Mouse (Mus musculus): ENCODE measurements around the gene Morc2a. TPM values are rescaled to one million over a fixed set of nuclear protein-coding genes. Genes with fewer than 3 reads are reported as not detected.

Morc2a gene
- polyA plus RNA-seq, 1 experiment: 41.8 TPM

DNA sequence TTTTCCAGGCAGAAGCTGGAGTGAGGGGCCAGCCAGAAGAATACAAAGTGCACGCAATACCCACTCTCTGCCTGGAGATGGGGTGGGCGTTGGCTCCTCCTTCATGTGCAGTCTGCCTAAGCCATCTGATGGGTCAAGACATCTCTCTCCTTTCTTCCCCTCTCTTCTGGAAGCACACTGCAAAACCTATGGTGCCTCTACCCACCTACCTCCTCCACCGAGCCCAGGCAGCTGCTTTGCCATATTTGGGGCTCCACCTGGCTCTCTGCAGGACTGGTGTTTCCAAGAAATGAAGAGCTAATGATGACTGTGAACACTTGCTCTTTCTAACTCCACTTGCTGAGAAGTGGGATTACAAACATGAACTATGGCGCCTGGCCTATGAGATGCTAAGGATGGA is 82.5 kb downstream of the Morc2a start:
- no peak for TF ChIP-seq POLR2A (IDR thresholded peaks at IDR 0.05; ENCODE audit: insufficient read depth, low read length)
- no peak for TF ChIP-seq EP300 (IDR thresholded peaks at IDR 0.05; ENCODE audit: insufficient read depth, low read depth, low read length)
- TF ChIP-seq CTCF (IDR thresholded peaks at IDR 0.05; ENCODE audit: low read depth, low read length): no peak
- no peak overlapping the region for H3K4me3 ChIP-seq (ENCODE audit: low read depth, low read length)

GRCm38 (mm10) chr11:3733933-3734636 is 85.1 kb downstream of the Morc2a start:
- Histone ChIP-seq H3K4me1 (ENCODE audit: control insufficient read depth, insufficient read depth, low read length) (no peaks in the 10 kb centered on the region), H3K4me3 (ENCODE audit: low read depth, low read length) (no peak overlapping the region), H3K27me3 (ENCODE audit: control insufficient read depth, insufficient read depth, low read length, poor library complexity, severe bottlenecking) (no peaks in the 10 kb centered on the region), H3K36me3 (ENCODE audit: control insufficient read depth, insufficient read depth, low read length, poor library complexity, severe bottlenecking) (no peaks in the 10 kb centered on the region), H3K9ac (ENCODE audit: low read depth, poor library complexity, severe bottlenecking) (no peak overlapping the region), H3K9me3 (replicated peaks; ENCODE audit: control insufficient read depth, insufficient read depth, low read length, poor library complexity, severe bottlenecking) (no peaks in the 10 kb centered on the region), H3K27ac (ENCODE audit: insufficient read depth, low read length) (no peak overlapping the region)
- TF ChIP-seq EP300 (IDR thresholded peaks at IDR 0.05; ENCODE audit: insufficient read depth, low read depth, low read length) (no peak), CTCF (IDR thresholded peaks at IDR 0.05; ENCODE audit: low read depth, low read length) (no peak), POLR2A (IDR thresholded peaks at IDR 0.05; ENCODE audit: insufficient read depth, low read length) (no peak)

More for the DNA sequence above, 82.5 kb downstream of the Morc2a start:
- no peaks in the 10 kb centered on the region for H3K36me3 ChIP-seq (ENCODE audit: control insufficient read depth, insufficient read depth, low read length, poor library complexity, severe bottlenecking)
- no peak overlapping the region for H3K9ac ChIP-seq (ENCODE audit: low read depth, poor library complexity, severe bottlenecking)
- no peaks in the 10 kb centered on the region for H3K4me1 ChIP-seq (ENCODE audit: control insufficient read depth, insufficient read depth, low read length)
- H3K27ac ChIP-seq (ENCODE audit: insufficient read depth, low read length): no peak overlapping the region
- no peaks in the 10 kb centered on the region for H3K9me3 ChIP-seq (replicated peaks; ENCODE audit: control insufficient read depth, insufficient read depth, low read length, poor library complexity, severe bottlenecking)
- no peaks in the 10 kb centered on the region for H3K27me3 ChIP-seq (ENCODE audit: control insufficient read depth, insufficient read depth, low read length, poor library complexity, severe bottlenecking)

- TF ChIP-seq EP300 (IDR thresholded peaks at IDR 0.05; ENCODE audit: insufficient read depth, low read depth, low read length) (no peak), POLR2A (IDR thresholded peaks at IDR 0.05; ENCODE audit: insufficient read depth, low read length) (no peak), CTCF (IDR thresholded peaks at IDR 0.05; ENCODE audit: low read depth, low read length) (no peak)
- H3K27me3 ChIP-seq (ENCODE audit: control insufficient read depth, insufficient read depth, low read length, poor library complexity, severe bottlenecking): no peaks in the 10 kb centered on the region
- no peak overlapping the region for H3K27ac ChIP-seq (ENCODE audit: insufficient read depth, low read length)
- H3K9ac ChIP-seq (ENCODE audit: low read depth, poor library complexity, severe bottlenecking): no peak overlapping the region
- no peak overlapping the region for H3K4me3 ChIP-seq (ENCODE audit: low read depth, low read length)
- no peaks in the 10 kb centered on the region for H3K4me1 ChIP-seq (ENCODE audit: control insufficient read depth, insufficient read depth, low read length)
- no peaks in the 10 kb centered on the region for H3K36me3 ChIP-seq (ENCODE audit: control insufficient read depth, insufficient read depth, low read length, poor library complexity, severe bottlenecking)
- H3K9me3 ChIP-seq (replicated peaks; ENCODE audit: control insufficient read depth, insufficient read depth, low read length, poor library complexity, severe bottlenecking): no peaks in the 10 kb centered on the region
Observed at GRCm38 (mm10) chr11:3735715-3736114, 86.7 kb downstream of the Morc2a start.

DNA sequence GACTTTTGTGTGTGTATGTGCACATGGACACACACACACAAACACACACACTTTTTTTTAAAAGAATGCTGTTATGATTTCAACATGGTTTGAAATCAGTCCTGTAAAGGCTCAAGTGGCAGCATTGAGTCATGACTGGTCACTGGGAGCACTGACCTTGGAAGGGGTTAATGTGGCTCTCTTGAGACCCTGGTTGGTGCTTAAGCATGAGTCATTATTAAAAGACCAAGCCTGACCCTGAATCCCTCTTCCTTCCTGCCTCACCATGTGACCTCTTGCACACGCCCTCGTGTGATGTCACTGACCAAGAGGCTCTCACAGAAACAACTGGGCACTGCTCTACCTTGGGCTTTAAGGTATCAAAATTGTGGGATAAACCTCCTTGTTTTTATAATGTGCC is 89.8 kb downstream of the Morc2a start:
- no peak overlapping the region for H3K4me3 ChIP-seq (ENCODE audit: low read depth, low read length)

More for the DNA sequence above, 89.8 kb downstream of the Morc2a start:
- no peaks in the 10 kb centered on the region for H3K36me3 ChIP-seq (ENCODE audit: control insufficient read depth, insufficient read depth, low read length, poor library complexity, severe bottlenecking)
- H3K4me1 ChIP-seq (ENCODE audit: control insufficient read depth, insufficient read depth, low read length): no peaks in the 10 kb centered on the region
- H3K9ac ChIP-seq (ENCODE audit: low read depth, poor library complexity, severe bottlenecking): no peak overlapping the region
- H3K27me3 ChIP-seq (ENCODE audit: control insufficient read depth, insufficient read depth, low read length, poor library complexity, severe bottlenecking): no peaks in the 10 kb centered on the region; the same call in 1 of the 2 replicates
- H3K9me3 ChIP-seq (replicated peaks; ENCODE audit: control insufficient read depth, insufficient read depth, low read length, poor library complexity, severe bottlenecking): no peaks in the 10 kb centered on the region
- H3K27ac ChIP-seq (ENCODE audit: insufficient read depth, low read length): no peak overlapping the region
- TF ChIP-seq CTCF (IDR thresholded peaks at IDR 0.05; ENCODE audit: low read depth, low read length) (no peak), POLR2A (IDR thresholded peaks at IDR 0.05; ENCODE audit: insufficient read depth, low read length) (no peak)

Other genes with a start within 250 kb of the Morc2a start
- 186 and 190 TPM in 2 replicates for gene Limk2, start 240.0 kb upstream of the Morc2a start, polyA plus RNA-seq (2011; ENCODE audit: insufficient read depth, insufficient read length, low read depth, missing spikeins)
- 20.4 and 21.4 TPM in 2 replicates for gene Rnf185, start 196.8 kb upstream of the Morc2a start, polyA plus RNA-seq (2011; ENCODE audit: insufficient read depth, insufficient read length, low read depth, missing spikeins)
- gene Pla2g3, start 160.9 kb upstream of the Morc2a start, polyA plus RNA-seq (2011; ENCODE audit: insufficient read depth, insufficient read length, low read depth, missing spikeins): 0.28 TPM in 1 of 2 replicates, not detected in the other
- gene Inpp5j, start 144.4 kb upstream of the Morc2a start, polyA plus RNA-seq (2011; ENCODE audit: insufficient read depth, insufficient read length, low read depth, missing spikeins): 0.22 TPM in 1 of 2 replicates, not detected in the other
- 19.6 and 25.5 TPM in 2 replicates for gene Selenom, start 134.5 kb upstream of the Morc2a start, polyA plus RNA-seq (2011; ENCODE audit: insufficient read depth, insufficient read length, low read depth, missing spikeins)
- gene Smtn, start 108.6 kb upstream of the Morc2a start, polyA plus RNA-seq (2011; ENCODE audit: insufficient read depth, insufficient read length, low read depth, missing spikeins): 79.4 and 80.7 TPM in 2 replicates
- gene Osbp2, start 214.7 kb downstream of the Morc2a start, polyA plus RNA-seq (2011; ENCODE audit: insufficient read depth, insufficient read length, low read depth, missing spikeins): 0.67 and 1.5 TPM in 2 replicates
- 0.72 and 1.1 TPM in 2 replicates for gene 4921536K21Rik, start 245.9 kb downstream of the Morc2a start, polyA plus RNA-seq (2011; ENCODE audit: insufficient read depth, insufficient read length, low read depth, missing spikeins)
- 3.3 and 4.0 TPM in 2 replicates for gene Dusp18, start 246.0 kb downstream of the Morc2a start, polyA plus RNA-seq (2011; ENCODE audit: insufficient read depth, insufficient read length, low read depth, missing spikeins)

Measured in ES-Bruce4 (cell line).